Mouse (Mus musculus) limb, embryonic 11.5 days (tissue): Measurements from ENCODE around the gene Smc6. TPM values are rescaled to one million over a fixed set of nuclear protein-coding genes. Genes with fewer than 3 reads are reported as not detected.

Source experiments
- microRNA-seq: library from miRNA; unstranded; fragments of <30 nt; microRNA quantifications from one replicate; pipeline ENCODE4, GENCODE M21; 2016
- polyA plus RNA-seq: library from polyadenylated mRNA; unstranded; fragments of >200 nt; fragmentation: Nextera tagmentation; extraction: Ambion mirVana; gene quantifications from 2 replicates; pipeline ENCODE4 v1.2.1, GENCODE M21; 2014

The Smc6 gene
- polyA plus RNA-seq, 1 experiment from 2014 or later, result 138 TPM

Small RNA genes lying within 50 kb of the gene (microRNA-seq; reads per million reads assigned to microRNA genes)
- gene Mir7675, result not detected

Other genes with a start within 250 kb of the Smc6 start
- gene Kcns3, start 114.8 kb upstream of the Smc6 start, polyA plus RNA-seq, result 0.26 and 0.41 TPM in 2 replicates
- gene Msgn1, start 56.9 kb upstream of the Smc6 start, polyA plus RNA-seq, result 0.34 TPM in 1 of 2 replicates, not detected in the other
- gene Gen1, start 85 bp upstream of the Smc6 start, polyA plus RNA-seq, result 14.9 and 19.3 TPM in 2 replicates
- 0.28 and 0.67 TPM in 2 replicates for gene Vsnl1, start 170.7 kb downstream of the Smc6 start, polyA plus RNA-seq
- 0.09 and 0.28 TPM in 2 replicates for gene Rad51ap2, start 190.2 kb downstream of the Smc6 start, polyA plus RNA-seq